Mouse (Mus musculus): Measurements from ENCODE around the gene Sf3a3. TPM values are rescaled to one million over a fixed set of nuclear protein-coding genes. Genes with fewer than 3 reads are reported as not detected.

The Sf3a3 gene
- polyA plus RNA-seq, 1 experiment from 2014 or later = 166 TPM

DNA sequence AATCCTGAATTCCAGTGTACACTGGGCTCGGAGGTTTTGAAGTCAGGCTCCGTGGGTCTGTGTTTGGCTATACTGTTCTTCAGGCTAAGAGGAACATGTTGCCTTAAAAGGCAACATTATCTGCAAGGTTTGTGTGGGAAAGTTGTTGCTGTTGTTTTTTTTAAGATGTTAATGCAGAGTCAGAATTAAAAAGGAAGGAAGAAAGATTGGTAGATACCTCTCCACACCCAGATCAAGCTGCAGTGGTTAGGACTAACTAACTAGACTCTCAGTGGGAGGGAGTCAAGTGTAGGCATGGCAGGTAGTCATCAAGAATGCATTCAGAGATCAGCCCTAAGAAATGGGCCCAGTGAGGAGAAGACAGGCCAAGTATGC is 52.0 kb downstream of the Sf3a3 start:
- Histone ChIP-seq H3K27me3 (ENCODE audit: insufficient read depth, low read length) (no peaks in the 10 kb centered on the region), H3K4me1 (ENCODE audit: insufficient read depth) (no peaks in the 10 kb centered on the region), H3K27ac (ENCODE audit: low read depth) (no peak overlapping the region), H3K4me3 (ENCODE audit: low read depth, low read length) (no peak overlapping the region), H3K9ac (no peak overlapping the region), H3K9me3 (ENCODE audit: low read depth, low read length) (no peaks in the 10 kb centered on the region), H3K36me3 (ENCODE audit: insufficient read depth) (no peaks in the 10 kb centered on the region), H3K4me2 (no peak overlapping the region)
- DNase-seq (no peak), ATAC-seq (ENCODE audit: insufficient read depth) (no peak)
- TF ChIP-seq CTCF (IDR thresholded peaks at IDR 0.05; ENCODE audit: low read depth) = no peak
- 59% methylated on average over 2 of the region's 2 CpGs for WGBS

GRCm38 (mm10) chr4:124768963-124769591 is 54.5 kb downstream of the Sf3a3 start:
- 75% methylated on average over 13 of the region's 13 CpGs for WGBS
- ATAC-seq (ENCODE audit: insufficient read depth) (no peak), DNase-seq (no peak)
- no peak for TF ChIP-seq CTCF (IDR thresholded peaks at IDR 0.05; ENCODE audit: low read depth)
- Histone ChIP-seq H3K4me2 (no peak overlapping the region), H3K27me3 (ENCODE audit: insufficient read depth, low read length) (no peaks in the 10 kb centered on the region), H3K4me1 (ENCODE audit: insufficient read depth) (no peaks in the 10 kb centered on the region), H3K27ac (ENCODE audit: low read depth) (no peak overlapping the region), H3K36me3 (ENCODE audit: insufficient read depth) (no peaks in the 10 kb centered on the region), H3K9ac (no peak overlapping the region; the same call in 1 of the 2 replicates), H3K9me3 (ENCODE audit: low read depth, low read length) (no peaks in the 10 kb centered on the region), H3K4me3 (ENCODE audit: low read depth, low read length) (no peak overlapping the region)

DNA sequence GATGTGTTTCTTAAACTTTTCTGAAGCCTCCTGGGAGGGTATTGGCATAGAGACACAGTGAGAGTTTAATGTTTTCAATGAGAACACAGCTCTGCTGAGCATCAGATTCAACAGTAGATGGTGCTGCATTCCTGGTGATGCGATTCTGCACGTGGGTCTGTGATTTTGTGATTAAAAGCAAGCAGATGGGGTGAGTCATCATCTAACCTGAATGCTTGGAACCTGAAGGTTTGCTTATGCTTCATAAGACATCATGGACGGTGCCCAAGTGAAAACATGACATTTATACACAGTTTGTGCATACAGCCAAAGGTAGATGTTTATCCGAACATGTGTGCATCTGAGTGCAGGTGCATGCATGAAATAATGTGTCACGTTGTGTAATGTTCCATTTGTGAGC is 56.0 kb downstream of the Sf3a3 start:
- Histone ChIP-seq H3K9me3 (ENCODE audit: low read depth, low read length) (no peaks in the 10 kb centered on the region), H3K4me1 (ENCODE audit: insufficient read depth) (no peaks in the 10 kb centered on the region), H3K27me3 (ENCODE audit: insufficient read depth, low read length) (no peaks in the 10 kb centered on the region), H3K27ac (ENCODE audit: low read depth) (no peak overlapping the region), H3K4me3 (ENCODE audit: low read depth, low read length) (no peak overlapping the region), H3K9ac (no peak overlapping the region), H3K4me2 (no peak overlapping the region), H3K36me3 (ENCODE audit: insufficient read depth) (no peaks in the 10 kb centered on the region)
- ATAC-seq (ENCODE audit: insufficient read depth) = no peak
- TF ChIP-seq CTCF (IDR thresholded peaks at IDR 0.05; ENCODE audit: low read depth) = no peak
- WGBS = 71% methylated on average over 5 of the region's 5 CpGs
- DNase-seq = no peak

DNA sequence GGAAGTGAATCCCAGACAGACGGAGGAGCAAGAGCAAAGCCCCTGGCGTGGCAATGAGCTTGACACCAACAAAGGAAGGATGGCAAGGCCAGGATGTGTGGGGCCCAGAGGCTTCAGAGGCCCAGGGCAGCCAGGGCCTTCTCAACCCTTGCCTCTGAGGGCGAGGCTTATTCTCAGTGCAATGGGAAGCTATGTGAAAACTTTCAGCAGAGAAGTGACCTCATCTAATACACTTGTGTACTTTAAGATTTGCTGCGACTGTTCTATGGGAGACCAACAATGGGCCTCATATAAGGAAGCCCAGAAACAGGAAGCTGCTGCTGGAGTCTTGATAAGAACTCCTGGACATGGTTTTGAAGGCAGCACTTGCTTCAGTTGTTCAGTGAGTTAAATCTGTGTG is 57.5 kb downstream of the Sf3a3 start:
- WGBS = 42% methylated on average over 4 of the region's 4 CpGs
- Histone ChIP-seq H3K4me1 (ENCODE audit: insufficient read depth) (no peaks in the 10 kb centered on the region), H3K27ac (ENCODE audit: low read depth) (peak overlapping the region; percentile 76), H3K9me3 (ENCODE audit: low read depth, low read length) (no peaks in the 10 kb centered on the region), H3K36me3 (ENCODE audit: insufficient read depth) (0 out of 2 replicates have a peak, but pooled peaks cover 2% of the 10 kb centered on the region), H3K4me3 (ENCODE audit: low read depth, low read length) (no peak overlapping the region), H3K4me2 (no peak overlapping the region), H3K9ac (no peak overlapping the region), H3K27me3 (ENCODE audit: insufficient read depth, low read length) (no peaks in the 10 kb centered on the region)
- TF ChIP-seq CTCF (IDR thresholded peaks at IDR 0.05; ENCODE audit: low read depth) = no peak
- ATAC-seq (ENCODE audit: insufficient read depth) (peak; percentile 75; the same call in 1 of the 2 replicates), DNase-seq (peak; percentile 59)

DNA sequence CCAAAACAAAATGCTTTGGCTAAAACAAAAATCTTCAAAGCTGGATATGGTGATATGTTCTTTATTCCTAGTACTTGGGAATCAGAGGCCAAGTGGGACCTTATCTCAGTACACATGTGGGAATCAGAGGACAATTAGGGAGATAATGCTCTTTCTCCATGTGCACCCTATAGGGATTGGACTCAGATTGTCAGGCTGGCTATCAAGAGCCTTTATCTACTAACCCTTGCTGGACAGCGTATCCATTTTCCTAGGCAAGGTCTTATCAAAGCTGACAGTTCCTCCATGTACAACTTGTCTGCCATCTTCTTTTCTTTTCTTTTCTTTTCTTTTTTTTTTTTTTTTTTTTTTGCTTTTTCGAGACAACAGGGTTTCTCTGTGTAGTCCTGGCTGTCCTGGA is 58.9 kb downstream of the Sf3a3 start:
- ATAC-seq (ENCODE audit: insufficient read depth) (no peak), DNase-seq (no peak)
- Histone ChIP-seq H3K27me3 (ENCODE audit: insufficient read depth, low read length) (no peaks in the 10 kb centered on the region), H3K4me3 (ENCODE audit: low read depth, low read length) (no peak overlapping the region), H3K27ac (ENCODE audit: low read depth) (no peak overlapping the region), H3K4me2 (no peak overlapping the region), H3K4me1 (ENCODE audit: insufficient read depth) (no peaks in the 10 kb centered on the region), H3K9ac (no peak overlapping the region), H3K36me3 (ENCODE audit: insufficient read depth) (0 out of 2 replicates have a peak, but pooled peaks cover 15% of the 10 kb centered on the region), H3K9me3 (ENCODE audit: low read depth, low read length) (no peaks in the 10 kb centered on the region)
- 76% methylated on average over 2 of the region's 2 CpGs for WGBS
- TF ChIP-seq CTCF (IDR thresholded peaks at IDR 0.05; ENCODE audit: low read depth) = no peak

- Histone ChIP-seq H3K4me2 (no peak overlapping the region), H3K36me3 (ENCODE audit: insufficient read depth) (0 out of 2 replicates have a peak, but pooled peaks cover 20% of the 10 kb centered on the region), H3K9ac (no peak overlapping the region), H3K27ac (ENCODE audit: low read depth) (no peak overlapping the region; the same call in 1 of the 2 replicates), H3K4me3 (ENCODE audit: low read depth, low read length) (no peak overlapping the region), H3K27me3 (ENCODE audit: insufficient read depth, low read length) (no peaks in the 10 kb centered on the region), H3K4me1 (ENCODE audit: insufficient read depth) (no peaks in the 10 kb centered on the region), H3K9me3 (ENCODE audit: low read depth, low read length) (no peaks in the 10 kb centered on the region)
- no peak for ATAC-seq (ENCODE audit: insufficient read depth)
- 87% methylated on average over 6 of the region's 6 CpGs for WGBS
- no peak for TF ChIP-seq CTCF (IDR thresholded peaks at IDR 0.05; ENCODE audit: low read depth)
- DNase-seq = no peak
These were observed 59.4 kb downstream of the Sf3a3 start for GRCm38 (mm10) chr4:124773995-124774394.

DNA sequence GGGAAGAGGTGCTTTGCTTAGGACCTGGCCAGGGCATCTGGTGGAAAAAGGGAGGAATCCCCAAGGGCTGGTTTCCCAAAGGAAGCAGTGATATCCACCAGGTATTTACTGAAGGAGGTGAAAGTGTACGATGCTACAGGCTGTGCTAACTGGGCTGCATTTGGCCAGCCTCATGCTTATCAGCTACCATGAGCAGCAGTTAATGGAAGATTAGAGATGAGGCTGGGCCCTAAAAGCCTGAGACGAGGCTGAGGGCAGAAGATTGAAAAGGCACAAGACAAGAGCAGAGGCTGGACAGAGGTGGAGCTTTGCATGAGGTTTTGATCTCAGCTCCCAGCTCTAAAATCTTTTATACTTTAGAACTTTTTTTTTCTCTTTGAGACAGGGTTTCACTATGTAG is 59.9 kb downstream of the Sf3a3 start:
- Histone ChIP-seq H3K9me3 (ENCODE audit: low read depth, low read length) (no peaks in the 10 kb centered on the region), H3K4me3 (ENCODE audit: low read depth, low read length) (no peak overlapping the region), H3K27me3 (ENCODE audit: insufficient read depth, low read length) (no peaks in the 10 kb centered on the region), H3K4me1 (ENCODE audit: insufficient read depth) (no peaks in the 10 kb centered on the region), H3K36me3 (ENCODE audit: insufficient read depth) (0 out of 2 replicates have a peak, but pooled peaks cover 23% of the 10 kb centered on the region), H3K9ac (no peak overlapping the region), H3K4me2 (no peak overlapping the region), H3K27ac (ENCODE audit: low read depth) (no peak overlapping the region; the same call in 1 of the 2 replicates)
- no peak for TF ChIP-seq CTCF (IDR thresholded peaks at IDR 0.05; ENCODE audit: low read depth)
- ATAC-seq (ENCODE audit: insufficient read depth) (no peak), DNase-seq (no peak)
- WGBS = 48% methylated on average over 2 of the region's 2 CpGs
